Mouse (Mus musculus) megakaryocyte, embryonic 14.5 days (primary cell): ENCODE measurements at regions not wholly inside any gene's neighbourhood (a gene's known extent, or its start where the extent isn't known, plus 50 kb on each side); places are given as distances from the start of the nearest gene placed in this dataset.

Source experiments
- FLI1 ChIP-seq: IDR thresholded peaks from 2 replicates; pipeline ENCODE4 v1.6.1; 2012; ENCODE audit warnings: low read length, inconsistent platforms, mixed read lengths
- GATA1 ChIP-seq: IDR thresholded peaks from 3 replicates; pipeline ENCODE4 v1.6.1; 2012; ENCODE audit warnings: mixed read lengths, low read length, inconsistent platforms, borderline replicate concordance

GRCm38 (mm10) chr2:75133298-75134080 is 307.9 kb downstream of the Mtx2 start:
- no peak for TF ChIP-seq GATA1
- TF ChIP-seq FLI1 = no peak
